Mouse (Mus musculus): ENCODE measurements at regions not wholly inside any gene's neighbourhood (a gene's known extent, or its start where the extent isn't known, plus 50 kb on each side); places are given as distances from the start of the nearest gene placed in this dataset.

- no peak for TF ChIP-seq CTCF (IDR thresholded peaks at IDR 0.05; ENCODE audit: low read depth)
- TF ChIP-seq EP300 (IDR thresholded peaks at IDR 0.05; ENCODE audit: low read depth) = no peak
Measured at GRCm38 (mm10) chr6:91574414-91574813, 58.7 kb downstream of the Lsm3 start.
